Mouse (Mus musculus) heart, postnatal 0 days (tissue): ENCODE measurements around the gene Baz1a. TPM values are rescaled to one million over a fixed set of nuclear protein-coding genes. Genes with fewer than 3 reads are reported as not detected.
A peak's percentile ranks its signal among the peaks of the same experiment; 100 is the strongest.

ENCODE experiments used
- ATAC-seq: fragments of 200-750 bp; cut with Nextera tagmentation; 2 replicates; pipeline ENCODE4 v1.8.0; 2017; ENCODE audit warnings: low read depth, moderate number of reproducible peaks, moderate library complexity; ENCODE audit not compliant: insufficient read depth
- DNase-seq: peaks from one replicate; pipeline ENCODE4 v3.0.0-alpha.2; 2016; ENCODE audit warnings: low spot score
- H3K27ac ChIP-seq: fragments of 300-500 bp; sonication (generic); 2 replicates; pipeline ENCODE4 v1.5.1; 2014; ENCODE audit warnings: low read depth, mild to moderate bottlenecking
- H3K27me3 ChIP-seq: fragments of 300-500 bp; sonication (generic); 2 replicates; pipeline ENCODE4 v1.6.1; 2014; ENCODE audit warnings: low read length, mixed read lengths; ENCODE audit not compliant: control insufficient read depth, insufficient read depth
- H3K36me3 ChIP-seq: fragments of 300-500 bp; sonication (generic); replicated peaks from 2 replicates; pipeline ENCODE4 v1.6.1; 2014; ENCODE audit warnings: low read length, mixed read lengths; ENCODE audit not compliant: control insufficient read depth, insufficient read depth
- H3K4me1 ChIP-seq: fragments of 300-500 bp; sonication (generic); 2 replicates; pipeline ENCODE4 v1.6.1; 2014; ENCODE audit warnings: antibody characterized with exemption; ENCODE audit not compliant: control insufficient read depth, insufficient read depth
- H3K4me2 ChIP-seq: fragments of 300-500 bp; sonication (generic); 2 replicates; pipeline ENCODE4 v1.6.1; 2014; ENCODE audit warnings: low read depth, mild to moderate bottlenecking, low read length, moderate library complexity
- H3K4me3 ChIP-seq: fragments of 300-500 bp; sonication (generic); 2 replicates; pipeline ENCODE4 v1.5.1; 2014; ENCODE audit warnings: low read depth, low read length
- H3K9ac ChIP-seq: fragments of 300-500 bp; sonication (generic); replicated peaks from 2 replicates; pipeline ENCODE4 v1.6.1; 2014; ENCODE audit warnings: low read depth, low read length, mixed read lengths
- H3K9me3 ChIP-seq: fragments of 300-500 bp; sonication (generic); replicated peaks from 2 replicates; pipeline ENCODE4 v1.6.1; 2016; ENCODE audit warnings: low read length; ENCODE audit not compliant: control insufficient read depth
- CTCF ChIP-seq: IDR thresholded peaks from 2 replicates; pipeline ENCODE4 v1.5.1; 2016; ENCODE audit warnings: antibody characterized with exemption, control low read depth, low read depth
- EP300 ChIP-seq: IDR thresholded peaks from 2 replicates; pipeline ENCODE4 v1.6.1; 2016; ENCODE audit warnings: antibody characterized with exemption, low read depth
- WGBS: fragments of 180-500 bp; shearing (Covaris S2); extraction: QIAGEN DNeasy Blood & Tissue Kit; methylation state at CpG from one replicate; pipeline ENCODE4 v1.1.7; 2014; 5-methylcytosine and 5-hydroxymethylcytosine counted together
- polyA plus RNA-seq: library from polyadenylated mRNA; unstranded; fragments of >200 nt; fragmentation: Nextera tagmentation; extraction: Ambion mirVana; gene quantifications from 2 replicates; pipeline ENCODE4 v1.2.1, GENCODE M21; 2015
- total RNA-seq: library from RNA; depleted of rRNA; stranded (reverse); fragments of >200 nt; gene quantifications from 2 replicates; pipeline ENCODE4 v1.2.3, GENCODE M21; 2014; ENCODE audit warnings: low replicate concordance

The Baz1a gene
- total and polyA plus RNA-seq, 2 experiments from 2014 or later, result 3.5 to 8.3 TPM

DNA sequence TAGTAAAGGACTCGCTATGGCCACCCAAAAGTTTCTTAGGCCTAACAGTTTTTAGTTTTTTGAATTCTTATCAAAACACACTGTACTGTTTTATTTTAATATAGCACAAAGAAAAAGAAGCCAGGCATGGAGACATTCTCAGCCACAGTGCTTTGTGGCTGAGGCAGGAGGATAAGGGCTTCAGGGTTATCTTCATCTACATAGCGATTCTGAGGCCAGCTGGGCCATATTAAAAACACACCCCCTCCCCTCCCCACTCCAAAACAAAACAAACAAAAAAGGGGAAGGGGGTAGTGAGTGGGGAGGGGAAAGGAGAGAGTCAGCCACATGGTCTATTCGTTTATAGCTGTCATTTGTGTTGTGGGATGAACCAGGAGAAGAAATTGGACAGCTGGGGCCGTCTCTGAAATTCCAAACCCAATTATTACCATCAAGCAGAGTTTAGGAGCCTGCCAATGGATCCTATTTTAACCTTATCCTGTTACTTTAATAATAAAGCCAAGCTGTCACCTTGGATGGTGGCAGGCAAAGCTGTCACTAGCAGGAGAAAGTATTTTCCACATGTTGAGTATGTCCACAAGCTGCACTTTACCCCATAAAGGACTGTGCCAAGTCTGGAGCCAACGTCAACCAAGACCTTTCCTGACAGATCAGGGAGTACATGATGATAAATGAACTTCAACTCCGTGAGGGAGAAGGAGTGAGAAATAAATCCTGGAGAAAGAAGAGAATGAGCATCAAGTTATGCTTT, 44.9 kb upstream of the Baz1a start:
- no peak for DNase-seq

DNA sequence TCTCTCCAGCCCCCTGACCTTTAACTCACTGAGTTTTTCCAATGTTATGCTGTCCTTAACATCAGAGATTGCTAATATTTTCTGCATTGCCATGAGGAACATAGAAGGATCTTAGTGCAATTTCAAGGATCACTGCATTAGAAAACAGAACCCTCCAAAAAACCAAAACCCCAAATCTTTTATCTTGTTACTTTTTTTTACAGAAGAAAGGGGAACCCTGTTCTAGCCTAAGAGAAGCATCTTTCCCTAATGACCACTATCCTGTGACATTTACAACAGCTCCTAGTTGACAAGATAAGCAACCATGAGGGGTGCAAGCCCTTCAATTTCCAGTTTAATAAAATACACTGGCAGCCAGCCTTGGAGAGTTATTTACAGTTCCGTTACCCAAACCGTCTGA, 42.6 kb upstream of the Baz1a start:
- TF ChIP-seq EP300 (no peak), CTCF (no peak)
- Histone ChIP-seq H3K36me3 (peaks cover 11% of the 10 kb centered on the region), H3K9me3 (no peaks in the 10 kb centered on the region), H3K4me2 (no peak overlapping the region), H3K27me3 (no peaks in the 10 kb centered on the region), H3K4me1 (no peaks in the 10 kb centered on the region), H3K9ac (no peak overlapping the region), H3K4me3 (no peak overlapping the region), H3K27ac (no peak overlapping the region)
- no peak for ATAC-seq
- no peak for DNase-seq
- 63% methylated on average over 2 of the region's 2 CpGs for WGBS

More for the DNA sequence above, 44.9 kb upstream of the Baz1a start:
- no peak overlapping the region for H3K9ac ChIP-seq
- no peaks in the 10 kb centered on the region for H3K9me3 ChIP-seq
- H3K36me3 ChIP-seq, result peaks cover 4% of the 10 kb centered on the region
- peak overlapping the region; percentile 51 for H3K27ac ChIP-seq
- H3K4me2 ChIP-seq, result no peak overlapping the region
- no peaks in the 10 kb centered on the region for H3K27me3 ChIP-seq
- peak; percentile 63 for ATAC-seq
- no peak overlapping the region for H3K4me3 ChIP-seq
- no peak for TF ChIP-seq EP300
- TF ChIP-seq CTCF, result no peak
- WGBS, result 52% methylated on average over 6 of the region's 6 CpGs
- no peaks in the 10 kb centered on the region for H3K4me1 ChIP-seq

- Histone ChIP-seq H3K4me1 (no peaks in the 10 kb centered on the region), H3K4me2 (no peak overlapping the region), H3K36me3 (peaks cover 11% of the 10 kb centered on the region), H3K9me3 (no peaks in the 10 kb centered on the region), H3K9ac (no peak overlapping the region), H3K4me3 (no peak overlapping the region), H3K27me3 (no peaks in the 10 kb centered on the region), H3K27ac (no peak overlapping the region)
- ATAC-seq (no peak), DNase-seq (no peak)
- TF ChIP-seq CTCF, result no peak
- no peak for TF ChIP-seq EP300
- 90% methylated on average over 2 of the region's 2 CpGs for WGBS
Observed at GRCm38 (mm10) chr12:55054551-55055241, 40.5 kb upstream of the Baz1a start.

DNA sequence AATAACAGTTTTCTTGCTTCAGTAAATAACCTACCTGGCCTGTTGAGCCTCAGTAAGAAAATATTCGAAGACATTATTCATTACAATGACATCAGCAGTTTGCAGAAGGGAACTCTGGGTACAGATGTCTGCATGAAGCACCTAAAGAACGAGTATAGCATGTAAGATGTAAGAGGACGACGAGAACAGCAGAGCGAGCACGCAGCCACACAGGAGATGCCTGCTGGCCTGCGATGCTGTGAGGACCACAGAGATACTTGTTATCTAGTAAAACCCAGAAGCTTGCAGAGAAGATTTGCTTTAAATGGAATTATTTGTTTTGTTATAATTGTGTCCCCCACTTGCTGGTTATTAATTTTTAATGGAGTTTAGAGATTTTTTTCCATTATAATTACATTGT, 39.1 kb upstream of the Baz1a start:
- DNase-seq (no peak), ATAC-seq (no peak)
- TF ChIP-seq CTCF, result no peak
- TF ChIP-seq EP300, result no peak
- H3K4me2 ChIP-seq, result no peak overlapping the region
- H3K4me3 ChIP-seq, result no peak overlapping the region
- no peak overlapping the region for H3K9ac ChIP-seq
- no peaks in the 10 kb centered on the region for H3K27me3 ChIP-seq
- WGBS, result 88% methylated on average over 7 of the region's 7 CpGs
- peaks cover 7% of the 10 kb centered on the region; the same call in 1 of the 2 replicates for H3K36me3 ChIP-seq
- H3K9me3 ChIP-seq, result no peaks in the 10 kb centered on the region
- no peaks in the 10 kb centered on the region for H3K4me1 ChIP-seq
- no peak overlapping the region for H3K27ac ChIP-seq

GRCm38 (mm10) chr12:55051210-55052173, 37.3 kb upstream of the Baz1a start:
- no peaks in the 10 kb centered on the region for H3K27me3 ChIP-seq
- WGBS, result 59% methylated on average over 8 of the region's 8 CpGs
- H3K27ac ChIP-seq, result no peak overlapping the region
- H3K4me3 ChIP-seq, result no peak overlapping the region
- H3K4me2 ChIP-seq, result no peak overlapping the region
- TF ChIP-seq CTCF (no peak), EP300 (no peak)
- H3K9ac ChIP-seq, result no peak overlapping the region
- H3K4me1 ChIP-seq, result no peaks in the 10 kb centered on the region
- DNase-seq (no peak), ATAC-seq (no peak)
- H3K9me3 ChIP-seq, result no peaks in the 10 kb centered on the region
- peaks cover 13% of the 10 kb centered on the region for H3K36me3 ChIP-seq
